Mouse (Mus musculus) embryonic facial prominence, embryonic 14.5 days (tissue): ENCODE data around the gene Prickle2. TPM values are rescaled to one million over a fixed set of nuclear protein-coding genes. Genes with fewer than 3 reads are reported as not detected.

Experiments
- ATAC-seq: fragments of 200-750 bp; cut with Nextera tagmentation; 2 replicates; pipeline ENCODE4 v1.8.0; 2017; ENCODE audit warnings: low read depth, moderate number of reproducible peaks, moderate TSS enrichment
- DNase-seq: peaks from one replicate; pipeline ENCODE4 v3.0.0-alpha.2; 2015; ENCODE audit warnings: low spot score
- H3K27ac ChIP-seq: fragments of 300-500 bp; sonication (generic); replicated peaks from 2 replicates; pipeline ENCODE4 v1.5.1; 2014; ENCODE audit warnings: low read depth, mild to moderate bottlenecking, low read length, moderate library complexity
- H3K27me3 ChIP-seq: fragments of 300-500 bp; sonication (generic); replicated peaks from 2 replicates; pipeline ENCODE4 v1.6.1; 2014; ENCODE audit warnings: low read length; ENCODE audit not compliant: control insufficient read depth, insufficient read depth
- H3K36me3 ChIP-seq: fragments of 300-500 bp; sonication (generic); 2 replicates; pipeline ENCODE4 v1.6.1; 2014; ENCODE audit warnings: low read length, mixed read lengths; ENCODE audit not compliant: control insufficient read depth, insufficient read depth
- H3K4me1 ChIP-seq: fragments of 300-500 bp; sonication (generic); 2 replicates; pipeline ENCODE4 v1.6.1; 2014; ENCODE audit warnings: antibody characterized with exemption, low read length; ENCODE audit not compliant: control insufficient read depth, insufficient read depth
- H3K4me2 ChIP-seq: fragments of 300-500 bp; sonication (generic); 2 replicates; pipeline ENCODE4 v1.6.1; 2014; ENCODE audit warnings: low read depth, mild to moderate bottlenecking, low read length, moderate library complexity, mixed read lengths
- H3K4me3 ChIP-seq: fragments of 300-500 bp; sonication (generic); 2 replicates; pipeline ENCODE4 v1.5.1; 2014; ENCODE audit warnings: low read depth, mild to moderate bottlenecking, low read length
- H3K9ac ChIP-seq: fragments of 300-500 bp; sonication (generic); 2 replicates; pipeline ENCODE4 v1.6.1; 2014; ENCODE audit warnings: low read depth, mild to moderate bottlenecking, low read length, moderate library complexity, mixed read lengths
- H3K9me3 ChIP-seq: fragments of 300-500 bp; sonication (generic); 2 replicates; pipeline ENCODE4 v1.6.1; 2016; ENCODE audit warnings: low read length; ENCODE audit not compliant: control insufficient read depth
- WGBS: fragments of 180-500 bp; shearing (Covaris S2); extraction: QIAGEN DNeasy Blood & Tissue Kit; methylation state at CpG from one replicate; pipeline ENCODE4 v1.1.7; 2014; 5-methylcytosine and 5-hydroxymethylcytosine counted together
- polyA plus RNA-seq: library from polyadenylated mRNA; unstranded; fragments of >200 nt; fragmentation: Nextera tagmentation; extraction: Ambion mirVana; gene quantifications from 2 replicates; pipeline ENCODE4 v1.2.1, GENCODE M21; 2014

Gene Prickle2
- polyA plus RNA-seq, 1 experiment from 2014 or later, result 7.0 TPM

DNA sequence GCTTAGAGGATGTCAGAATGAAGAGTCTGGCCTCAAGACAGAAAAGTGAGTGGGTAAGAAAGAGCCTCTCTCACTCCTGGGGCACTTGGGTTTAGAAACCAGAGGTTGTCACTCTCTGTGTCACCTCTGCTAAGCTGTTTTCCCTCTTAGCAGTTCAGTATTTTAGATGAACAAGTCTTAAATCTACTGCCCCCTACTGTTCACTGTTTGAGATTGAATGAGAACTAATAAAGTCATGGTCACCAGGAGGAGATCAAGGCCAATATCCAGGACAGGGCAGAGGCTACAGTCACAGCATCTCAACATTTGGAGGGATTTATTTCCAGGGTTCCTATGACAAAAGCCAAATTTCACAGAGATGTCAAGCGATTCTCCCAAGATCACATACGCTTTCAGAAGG is 228.3 kb downstream of the Prickle2 start:
- Histone ChIP-seq H3K4me1 (peaks cover 11% of the 10 kb centered on the region), H3K4me3 (no peak overlapping the region), H3K27me3 (no peaks in the 10 kb centered on the region), H3K9me3 (no peaks in the 10 kb centered on the region), H3K36me3 (no peaks in the 10 kb centered on the region), H3K27ac (no peak overlapping the region), H3K4me2 (no peak overlapping the region), H3K9ac (no peak overlapping the region)
- ATAC-seq (no peak), DNase-seq (no peak)
- WGBS, result 91% methylated on average over 2 of the region's 2 CpGs

DNA sequence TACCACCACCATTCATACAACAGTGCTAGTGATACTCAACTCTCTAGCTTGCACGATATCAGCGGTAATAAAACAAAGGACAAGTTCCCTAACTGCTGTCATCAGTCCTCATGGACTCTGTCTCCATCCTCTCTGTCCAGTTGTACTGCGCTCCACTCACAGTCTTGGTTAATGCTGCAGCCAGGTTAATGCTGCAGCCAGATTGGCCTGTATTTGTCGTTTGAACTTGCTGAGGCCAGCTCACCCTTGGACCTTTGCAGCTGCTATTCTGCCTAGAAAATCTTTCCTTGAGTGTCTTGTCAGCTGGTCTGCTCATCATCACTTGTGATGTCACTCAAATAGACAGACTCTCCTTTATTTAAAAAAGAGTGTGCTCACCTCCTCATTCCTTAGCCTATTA is 236.5 kb downstream of the Prickle2 start:
- H3K9ac ChIP-seq, result no peak overlapping the region
- H3K4me3 ChIP-seq, result no peak overlapping the region
- peaks cover 20% of the 10 kb centered on the region for H3K4me1 ChIP-seq
- H3K27ac ChIP-seq, result peak overlapping the region; percentile 65
- H3K27me3 ChIP-seq, result no peaks in the 10 kb centered on the region
- no peak overlapping the region for H3K4me2 ChIP-seq
- WGBS, result 68% methylated on average over 4 of the region's 4 CpGs
- DNase-seq (no peak), ATAC-seq (no peak)
- no peaks in the 10 kb centered on the region for H3K36me3 ChIP-seq
- H3K9me3 ChIP-seq, result no peaks in the 10 kb centered on the region

DNA sequence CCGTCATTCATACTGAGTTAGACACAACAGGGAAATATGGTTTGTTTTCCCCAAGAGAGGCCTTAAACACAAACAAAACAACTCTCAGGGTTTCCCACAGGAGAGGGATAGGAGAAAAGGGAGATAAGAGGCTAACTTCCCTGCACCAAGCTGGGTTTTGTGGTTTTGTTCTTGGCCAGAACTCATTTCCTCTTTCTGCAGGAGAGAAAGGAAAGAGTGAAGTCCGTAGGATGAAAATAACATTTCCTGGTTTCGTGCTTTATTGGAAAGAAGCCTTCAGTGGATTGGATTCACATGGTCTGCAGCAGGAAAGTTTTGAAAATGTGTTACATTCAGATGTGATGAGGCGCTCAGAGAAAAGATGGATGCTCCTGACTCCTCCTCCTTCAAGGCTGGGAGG is 237.1 kb downstream of the Prickle2 start:
- Histone ChIP-seq H3K9ac (no peak overlapping the region), H3K4me2 (peak overlapping the region; percentile 29; the same call in 1 of the 2 replicates), H3K27ac (peak overlapping the region; percentile 65), H3K27me3 (no peaks in the 10 kb centered on the region), H3K4me3 (no peak overlapping the region), H3K4me1 (peaks cover 20% of the 10 kb centered on the region), H3K36me3 (no peaks in the 10 kb centered on the region), H3K9me3 (no peaks in the 10 kb centered on the region)
- ATAC-seq (no peak), DNase-seq (peak; percentile 77)
- 43% methylated on average over 4 of the region's 4 CpGs for WGBS

DNA sequence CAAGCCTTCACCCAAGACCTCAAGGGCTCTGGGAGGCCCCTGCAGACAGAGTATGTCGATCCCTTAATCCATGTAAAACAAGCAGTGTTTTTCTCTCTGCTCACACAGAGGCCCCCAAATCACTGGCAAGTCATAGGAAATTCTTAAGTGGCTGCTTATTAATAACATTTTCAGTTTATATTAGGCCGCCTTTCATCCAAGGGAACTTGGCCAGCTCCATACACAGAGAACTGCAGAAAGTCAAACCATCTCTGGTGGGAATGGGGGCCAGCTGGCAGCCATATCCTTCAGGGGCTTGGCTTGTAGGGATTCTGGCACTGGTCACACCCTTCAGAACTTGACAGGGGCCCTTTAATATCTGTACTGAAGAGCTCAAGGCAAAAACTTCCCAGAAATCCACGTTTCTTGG is 237.6 kb downstream of the Prickle2 start:
- Histone ChIP-seq H3K4me2 (peak overlapping the region; percentile 29; the same call in 1 of the 2 replicates), H3K9me3 (no peaks in the 10 kb centered on the region), H3K9ac (no peak overlapping the region), H3K4me1 (peaks cover 20% of the 10 kb centered on the region), H3K36me3 (no peaks in the 10 kb centered on the region), H3K4me3 (no peak overlapping the region), H3K27ac (peak overlapping the region; percentile 65), H3K27me3 (no peaks in the 10 kb centered on the region)
- peak; percentile 87 for DNase-seq
- 31% methylated on average over 3 of the region's 3 CpGs for WGBS
- peak; percentile 45; the same call in 1 of the 2 replicates for ATAC-seq

DNA sequence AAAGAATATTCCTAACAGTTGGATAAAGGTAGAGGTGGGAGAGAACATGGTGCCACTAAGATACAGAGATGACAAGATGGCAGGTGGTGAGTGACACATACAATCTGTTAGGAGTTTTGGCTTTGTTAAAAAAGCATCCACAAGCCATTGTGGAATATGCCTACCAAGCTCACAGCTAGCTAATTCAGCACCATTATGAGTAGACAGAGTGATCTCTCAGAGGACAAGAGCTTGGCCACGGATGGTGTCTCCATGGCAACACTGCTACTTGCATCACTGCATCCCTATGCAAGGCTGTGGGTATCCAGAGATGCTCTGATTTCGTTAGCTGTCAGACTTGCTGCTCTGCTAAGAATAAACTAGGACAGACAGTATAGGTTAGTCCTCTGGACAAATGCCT is 238.6 kb downstream of the Prickle2 start:
- Histone ChIP-seq H3K27ac (no peak overlapping the region), H3K9ac (no peak overlapping the region), H3K4me2 (no peak overlapping the region), H3K27me3 (no peaks in the 10 kb centered on the region), H3K4me3 (no peak overlapping the region), H3K36me3 (no peaks in the 10 kb centered on the region), H3K4me1 (peaks cover 20% of the 10 kb centered on the region), H3K9me3 (no peaks in the 10 kb centered on the region)
- peak; percentile 56; the same call in 1 of the 2 replicates for ATAC-seq
- WGBS, result 72% methylated on average over 2 of the region's 2 CpGs
- no peak for DNase-seq

DNA sequence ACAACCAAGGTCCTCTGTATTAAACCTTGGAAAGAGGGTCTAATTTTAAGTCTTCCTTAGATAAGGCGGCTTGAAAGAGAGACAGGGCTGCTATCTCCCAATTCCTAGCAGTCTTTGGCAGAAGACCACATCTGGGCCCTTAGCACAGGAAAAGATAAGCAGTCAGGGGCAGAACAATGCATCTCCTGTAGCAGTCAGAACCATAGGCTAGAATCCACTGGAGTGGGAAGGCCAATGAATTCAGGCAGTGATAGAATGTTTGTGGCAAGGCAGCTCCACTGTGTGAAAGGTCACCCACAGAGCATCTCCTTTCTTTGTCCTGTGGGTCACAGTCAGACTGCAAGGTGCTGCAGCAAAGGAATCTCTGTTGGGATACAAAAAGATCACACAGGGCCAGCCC is 240.3 kb downstream of the Prickle2 start:
- H3K4me1 ChIP-seq, result peaks cover 20% of the 10 kb centered on the region
- H3K4me2 ChIP-seq, result no peak overlapping the region
- H3K27me3 ChIP-seq, result no peaks in the 10 kb centered on the region
- DNase-seq (no peak), ATAC-seq (no peak)
- H3K9me3 ChIP-seq, result no peaks in the 10 kb centered on the region
- H3K36me3 ChIP-seq, result no peaks in the 10 kb centered on the region
- WGBS, result 82% methylated on average over 1 of the region's 1 CpGs
- H3K9ac ChIP-seq, result no peak overlapping the region
- H3K4me3 ChIP-seq, result no peak overlapping the region
- 0 out of 2 replicates have a peak overlapping the region, but pooled peaks have one; percentile 2 for H3K27ac ChIP-seq

DNA sequence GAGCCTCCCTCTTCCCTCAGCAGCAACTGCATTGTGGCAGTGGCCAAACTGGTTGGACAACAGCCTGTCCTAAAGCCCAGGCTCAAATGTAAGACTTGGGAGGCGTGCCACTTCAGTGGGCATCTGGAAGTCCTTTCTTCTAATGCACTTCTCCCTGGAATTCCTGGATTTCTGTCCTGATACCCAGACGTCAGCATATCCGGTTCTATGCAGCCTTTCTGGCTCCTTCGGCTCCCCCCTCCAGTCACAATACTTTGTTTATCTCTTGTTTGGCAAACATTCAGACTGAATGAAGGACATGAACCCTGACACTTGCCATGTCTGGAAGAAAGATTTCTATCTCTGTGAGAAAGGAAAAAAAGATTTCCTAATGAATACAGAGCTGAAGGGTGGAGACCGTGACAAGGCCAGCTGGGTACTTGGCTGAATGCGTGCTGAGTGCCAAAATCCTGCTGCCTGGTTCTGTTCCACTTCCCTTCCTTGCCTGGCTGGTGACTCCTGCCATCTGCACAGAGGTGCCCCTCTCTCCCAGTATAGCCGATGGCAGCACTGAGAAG is 241.1 kb downstream of the Prickle2 start:
- DNase-seq, result peak; percentile 67
- peak; percentile 35 for ATAC-seq

DNA sequence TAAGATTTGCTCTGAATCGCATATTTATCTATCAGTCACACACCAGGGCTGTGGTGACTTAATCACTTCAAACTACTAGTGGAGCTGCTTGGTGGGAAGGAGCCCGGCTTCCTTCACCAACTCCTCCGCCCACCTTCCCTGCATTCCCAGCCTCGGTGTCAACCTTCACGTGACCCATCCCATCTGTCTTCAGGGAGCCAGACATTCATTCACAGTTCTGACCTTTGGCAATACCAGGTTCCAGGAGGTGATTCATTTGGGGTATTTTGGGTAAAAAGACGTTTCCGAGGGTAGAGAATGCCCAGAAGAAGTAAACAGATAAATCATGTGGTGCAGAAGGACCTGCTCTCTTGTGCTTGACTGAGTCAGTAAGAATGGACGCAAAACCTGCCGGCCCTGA is 242.2 kb downstream of the Prickle2 start:
- no peak overlapping the region for H3K27ac ChIP-seq
- H3K4me1 ChIP-seq, result peaks cover 9% of the 10 kb centered on the region
- H3K4me2 ChIP-seq, result no peak overlapping the region
- no peaks in the 10 kb centered on the region for H3K36me3 ChIP-seq
- H3K4me3 ChIP-seq, result no peak overlapping the region
- DNase-seq (no peak), ATAC-seq (no peak)
- no peak overlapping the region for H3K9ac ChIP-seq
- no peaks in the 10 kb centered on the region for H3K27me3 ChIP-seq
- H3K9me3 ChIP-seq, result no peaks in the 10 kb centered on the region
- 67% methylated on average over 9 of the region's 9 CpGs for WGBS

More for the DNA sequence above, 241.1 kb downstream of the Prickle2 start:
- Histone ChIP-seq H3K4me1 (peaks cover 20% of the 10 kb centered on the region), H3K9ac (no peak overlapping the region), H3K9me3 (no peaks in the 10 kb centered on the region), H3K4me2 (no peak overlapping the region), H3K27me3 (no peaks in the 10 kb centered on the region), H3K27ac (peak overlapping the region; percentile 13; the same call in 1 of the 2 replicates), H3K36me3 (no peaks in the 10 kb centered on the region), H3K4me3 (no peak overlapping the region)
- 49% methylated on average over 7 of the region's 7 CpGs for WGBS

DNA sequence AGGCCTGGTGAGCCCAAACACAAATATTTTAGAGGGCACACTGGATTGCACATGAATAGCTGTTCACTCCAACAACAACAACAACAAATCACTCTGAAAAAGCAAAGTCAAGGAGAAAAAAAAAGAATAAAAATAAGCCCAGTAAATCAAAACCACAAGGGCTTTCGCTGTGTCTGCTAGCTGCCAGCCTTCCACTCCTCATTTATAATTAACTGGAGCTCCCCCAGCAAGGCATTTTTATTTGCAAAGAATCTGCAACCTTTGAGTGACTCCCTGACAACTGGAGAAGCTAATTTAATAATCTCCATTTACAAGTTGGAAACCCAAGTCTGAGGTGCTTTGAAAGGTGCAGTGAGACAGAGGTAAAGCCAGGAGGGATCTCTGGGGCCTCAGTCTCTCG is 245.2 kb downstream of the Prickle2 start:
- H3K9me3 ChIP-seq, result no peaks in the 10 kb centered on the region
- ATAC-seq, result no peak
- H3K27me3 ChIP-seq, result no peaks in the 10 kb centered on the region
- no peak for DNase-seq
- H3K4me3 ChIP-seq, result no peak overlapping the region
- H3K4me1 ChIP-seq, result peaks cover 4% of the 10 kb centered on the region; the same call in 1 of the 2 replicates
- no peak overlapping the region for H3K9ac ChIP-seq
- H3K36me3 ChIP-seq, result no peaks in the 10 kb centered on the region
- no peak overlapping the region for H3K27ac ChIP-seq
- WGBS, result 54% methylated on average over 2 of the region's 2 CpGs
- H3K4me2 ChIP-seq, result no peak overlapping the region
